Mouse (Mus musculus) 416B (cell line): ENCODE measurements around the gene Zfx.

Source experiments
- DNase-seq: peaks from one replicate; pipeline ENCODE4 v3.0.0; 2011; ENCODE audit warnings: low read depth

The Zfx gene

GRCm38 (mm10) chrX:94123059-94123839 lies at the start of gene Zfx:
Zfx (minus strand) TSS chrX:94123702.
- DNase-seq = peak; percentile 61

GRCm38 (mm10) chrX:94169348-94169747 lies 45.8 kb upstream of the Zfx start:
- peak; percentile 85 for DNase-seq

GRCm38 (mm10) chrX:94152251-94152830 lies 28.8 kb upstream of the Zfx start:
- DNase-seq = no peak

GRCm38 (mm10) chrX:94150471-94150870 lies 27.0 kb upstream of the Zfx start:
- no peak for DNase-seq

GRCm38 (mm10) chrX:94142004-94142771 lies 18.7 kb upstream of the Zfx start:
- no peak for DNase-seq

- DNase-seq = no peak
These were observed 16.6 kb upstream of the Zfx start for GRCm38 (mm10) chrX:94140080-94140479.

GRCm38 (mm10) chrX:94138256-94138655 lies 14.8 kb upstream of the Zfx start:
- DNase-seq = no peak

GRCm38 (mm10) chrX:94135084-94135483 lies 11.6 kb upstream of the Zfx start:
- DNase-seq = peak; percentile 11

- DNase-seq = no peak
These were observed 10.0 kb upstream of the Zfx start for GRCm38 (mm10) chrX:94133551-94133950.

GRCm38 (mm10) chrX:94132239-94132638 lies 8.7 kb upstream of the Zfx start:
- no peak for DNase-seq

- no peak for DNase-seq
These were observed 6.2 kb upstream of the Zfx start for GRCm38 (mm10) chrX:94129712-94130111.

GRCm38 (mm10) chrX:94125950-94126349 lies 2.4 kb upstream of the Zfx start:
- no peak for DNase-seq

GRCm38 (mm10) chrX:94122709-94123058 lies 818 bp downstream of the Zfx start:
- no peak for DNase-seq

- DNase-seq = peak; percentile 89
These were observed 1.4 kb downstream of the Zfx start for GRCm38 (mm10) chrX:94121866-94122708.

GRCm38 (mm10) chrX:94121161-94121856 lies 2.2 kb downstream of the Zfx start:
- DNase-seq = peak; percentile 60

GRCm38 (mm10) chrX:94118350-94118749 lies 5.2 kb downstream of the Zfx start:
- DNase-seq = no peak

GRCm38 (mm10) chrX:94115882-94116281 lies 7.6 kb downstream of the Zfx start:
- DNase-seq = no peak

- peak; percentile 13 for DNase-seq
These were observed 17.5 kb downstream of the Zfx start for GRCm38 (mm10) chrX:94105964-94106363.

- peak; percentile 23 for DNase-seq
These were observed 20.6 kb downstream of the Zfx start for GRCm38 (mm10) chrX:94102938-94103337.

GRCm38 (mm10) chrX:94100561-94100960 lies 22.9 kb downstream of the Zfx start:
- no peak for DNase-seq

GRCm38 (mm10) chrX:94091001-94091400 lies 32.5 kb downstream of the Zfx start:
- no peak for DNase-seq
